Mouse (Mus musculus): ENCODE results near the gene Ncan.

Gene Ncan

DNA sequence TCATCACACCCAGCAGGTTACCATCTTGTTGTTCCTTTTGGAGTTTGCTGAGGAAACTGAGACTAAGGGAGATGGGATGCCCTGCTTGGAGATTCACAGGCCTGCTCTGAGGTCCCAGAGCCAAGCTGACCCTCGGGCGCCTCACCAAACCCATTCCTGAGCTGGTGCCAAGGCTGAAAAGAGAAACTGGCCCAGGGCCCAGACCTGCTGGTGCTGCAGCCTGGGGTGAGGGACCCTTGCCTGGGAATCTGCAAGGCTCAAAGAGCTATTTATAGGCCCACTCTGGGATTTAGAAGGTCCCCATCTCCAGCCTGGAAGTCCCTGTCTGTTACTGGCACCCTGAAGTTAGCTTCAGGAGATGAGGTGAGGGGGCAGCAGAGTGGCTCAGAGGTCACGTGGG is 7.8 kb upstream of the Ncan start:
- peak; percentile 52 to 60 for DNase-seq

DNA sequence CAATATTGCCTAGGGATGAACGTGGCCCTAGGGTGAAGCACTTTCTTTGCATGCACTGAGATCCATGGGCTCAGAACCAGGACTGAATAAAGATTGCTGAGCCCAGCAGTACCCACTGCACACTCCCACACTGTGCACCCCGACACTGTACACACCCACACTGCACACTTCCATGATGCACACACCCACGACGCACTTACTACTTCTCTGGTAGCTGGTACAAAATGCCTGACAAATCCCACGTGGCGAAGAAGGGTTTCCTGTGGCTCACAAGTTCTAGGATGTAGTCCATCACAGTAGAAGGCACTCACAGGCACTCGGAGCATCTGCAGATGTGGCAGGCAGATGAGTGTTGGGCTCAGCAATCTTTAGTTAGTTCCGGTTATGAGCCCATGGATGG is 4.3 kb upstream of the Ncan start:
- no peak for DNase-seq

GRCm38 (mm10) chr8:70122863-70123262 is 2.2 kb upstream of the Ncan start:
- no peak for DNase-seq

DNA sequence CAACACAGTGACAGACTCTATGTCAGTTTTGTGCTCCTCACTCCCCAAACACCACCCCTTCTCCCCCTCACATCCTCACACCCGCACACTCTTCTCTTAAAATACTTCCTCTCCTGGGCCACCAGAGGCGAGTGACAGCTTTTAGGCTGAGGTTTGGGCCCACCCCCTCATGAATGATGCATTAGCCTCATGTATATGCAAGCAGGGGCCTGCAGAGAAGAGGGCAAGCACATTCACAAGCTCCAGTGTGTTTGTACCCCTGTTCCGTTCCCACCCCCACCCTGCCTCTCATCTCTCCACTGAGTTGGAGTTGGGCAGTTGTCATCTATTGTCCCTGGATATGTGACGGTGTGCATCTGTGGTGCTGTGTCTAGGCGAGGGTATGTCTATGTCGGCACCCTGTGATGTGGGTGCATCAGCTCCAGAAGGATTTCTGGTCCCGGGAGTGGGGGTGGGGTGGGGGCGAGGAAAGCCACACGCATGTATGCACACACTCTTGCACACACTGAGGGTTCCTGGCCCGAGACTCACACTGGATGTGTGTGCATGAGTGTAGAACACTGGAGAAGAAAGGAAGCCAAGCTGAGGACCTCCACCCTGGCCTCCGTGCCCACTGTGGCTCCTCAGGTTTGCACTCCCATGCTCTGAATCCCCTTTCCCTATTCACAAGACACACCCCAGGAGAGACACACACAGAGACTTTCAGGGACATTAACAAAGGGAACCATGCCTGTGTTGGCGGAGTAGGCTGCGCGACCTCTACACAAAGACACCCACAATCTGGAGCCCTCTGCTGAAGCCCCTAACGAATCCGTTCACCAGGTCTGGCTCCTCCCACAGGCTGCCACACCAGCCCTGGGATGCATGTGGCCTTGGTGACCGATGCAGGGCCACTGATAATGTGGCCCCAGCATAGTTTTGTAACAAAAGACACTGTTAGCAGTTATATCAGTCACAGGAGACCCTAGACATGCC is 1.7 kb downstream of the Ncan start:
- no peak for DNase-seq

DNA sequence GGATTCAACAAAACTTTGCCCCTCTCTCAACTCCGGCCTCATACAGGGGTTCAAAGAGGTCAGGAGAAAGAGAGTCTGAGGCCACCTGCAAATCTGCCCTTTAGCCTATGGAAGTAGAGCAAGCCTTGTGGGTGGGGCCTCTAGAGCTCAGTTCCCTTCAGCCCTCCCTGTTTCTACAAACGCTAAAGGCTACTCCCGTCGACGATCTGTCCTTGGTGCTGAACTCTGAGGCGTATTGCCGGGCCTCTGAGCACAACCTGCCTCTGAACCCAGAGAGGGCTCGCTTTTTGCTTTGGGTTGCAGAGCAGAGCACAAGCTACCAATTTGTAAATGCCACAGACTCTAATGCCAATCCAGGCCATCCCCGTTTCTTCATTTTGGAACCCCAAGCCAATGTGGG is 3.1 kb downstream of the Ncan start:
- peak in 1 of 2 experiments; percentile 40 for DNase-seq

- no peak for DNase-seq
Observed at GRCm38 (mm10) chr8:70114892-70115291, 5.8 kb downstream of the Ncan start.

GRCm38 (mm10) chr8:70114488-70114887 is 6.2 kb downstream of the Ncan start:
- DNase-seq = no peak

GRCm38 (mm10) chr8:70112401-70113016 is 8.2 kb downstream of the Ncan start:
- no peak for DNase-seq

DNA sequence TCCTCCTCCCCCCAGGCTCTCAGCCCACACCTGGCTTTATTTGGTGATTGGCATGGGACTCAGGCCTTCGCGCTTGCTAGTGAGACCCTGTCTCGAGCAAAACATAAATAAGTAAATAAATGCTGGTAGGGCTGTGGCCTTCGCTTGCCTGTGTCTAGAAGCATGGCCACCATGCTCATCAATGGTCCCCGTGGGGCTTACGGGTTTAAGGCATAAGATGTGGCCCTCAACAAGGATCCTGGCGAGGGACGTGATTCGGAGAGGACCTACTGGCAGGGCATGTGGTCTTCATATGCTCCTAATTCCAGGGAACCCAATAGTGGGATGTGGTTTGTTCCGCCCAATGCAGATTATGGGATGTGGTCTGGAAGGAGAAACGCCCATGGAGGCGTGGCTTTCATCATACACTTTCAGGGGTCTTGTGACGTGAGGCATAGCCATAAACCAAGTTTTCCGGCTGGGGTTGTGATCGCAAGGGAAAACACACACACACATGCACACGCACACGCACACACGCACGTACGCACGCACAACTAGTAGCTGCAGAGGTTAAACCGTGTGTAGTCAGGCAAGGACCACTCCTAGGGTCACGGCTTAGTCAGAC is 9.4 kb downstream of the Ncan start:
- no peak for DNase-seq

GRCm38 (mm10) chr8:70110451-70110850 is 10.2 kb downstream of the Ncan start:
- no peak for DNase-seq

DNA sequence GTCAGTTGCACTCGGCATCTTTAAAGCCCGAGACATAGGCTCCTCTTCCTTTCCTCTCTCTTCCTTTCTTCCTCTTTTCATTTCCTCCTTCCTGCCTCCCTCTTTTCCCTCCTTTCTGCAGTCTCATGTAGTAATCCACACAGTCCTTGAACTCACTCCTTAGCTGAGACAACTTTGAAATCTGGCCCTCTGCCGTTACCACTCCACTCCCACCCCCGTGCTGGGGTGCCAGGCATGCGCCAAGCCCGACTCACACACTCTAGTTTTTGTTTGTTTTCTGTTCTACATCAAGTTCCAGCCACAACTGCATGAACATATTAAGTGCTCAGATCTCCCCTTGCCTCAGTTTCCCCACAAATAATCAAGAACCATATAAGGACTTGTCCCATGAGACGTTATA is 15.8 kb downstream of the Ncan start:
- no peak for DNase-seq

DNA sequence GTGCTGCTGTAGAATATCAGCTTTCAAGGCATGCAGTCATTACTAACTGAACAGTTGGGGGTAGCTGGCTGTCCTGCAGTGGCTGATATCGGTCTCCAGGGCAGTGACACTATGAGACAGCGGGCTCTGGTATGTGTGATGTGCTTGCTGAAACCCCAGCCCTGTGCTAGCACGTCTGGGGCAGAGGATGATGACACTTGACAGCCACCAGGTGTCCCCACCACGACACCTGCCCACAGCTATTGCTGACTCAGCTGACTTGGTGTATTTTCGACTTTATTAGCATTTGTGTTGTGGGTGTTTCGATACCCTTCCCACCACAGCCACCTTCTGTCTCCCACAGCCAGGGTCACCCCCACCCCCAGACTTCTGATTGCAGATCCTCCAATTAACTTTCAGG is 16.2 kb downstream of the Ncan start:
- DNase-seq = peak; percentile 40 to 67

- no peak for DNase-seq
Observed at GRCm38 (mm10) chr8:70100241-70100640, 20.4 kb downstream of the Ncan start.

GRCm38 (mm10) chr8:70099276-70099675 is 21.4 kb downstream of the Ncan start:
- DNase-seq = no peak

DNA sequence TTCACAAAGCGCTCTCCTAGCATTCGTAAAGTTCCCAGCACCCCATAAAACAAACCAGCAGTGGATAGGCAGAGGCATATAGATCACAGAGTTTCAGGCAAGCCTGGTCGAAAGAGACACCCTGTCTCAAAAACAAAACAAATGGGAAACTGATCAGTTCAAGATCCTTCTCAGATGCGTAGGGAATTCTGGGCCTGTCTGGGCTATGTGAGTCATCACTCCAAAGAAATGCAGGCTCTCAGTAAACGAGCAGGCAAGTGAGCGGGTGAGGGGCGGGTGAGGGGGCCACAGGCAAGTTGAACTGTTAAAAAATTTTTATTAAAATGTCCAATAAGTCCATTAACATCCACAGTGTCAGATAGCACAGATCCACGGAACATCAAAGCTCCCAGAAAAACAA is 27.9 kb downstream of the Ncan start:
- DNase-seq = no peak

DNA sequence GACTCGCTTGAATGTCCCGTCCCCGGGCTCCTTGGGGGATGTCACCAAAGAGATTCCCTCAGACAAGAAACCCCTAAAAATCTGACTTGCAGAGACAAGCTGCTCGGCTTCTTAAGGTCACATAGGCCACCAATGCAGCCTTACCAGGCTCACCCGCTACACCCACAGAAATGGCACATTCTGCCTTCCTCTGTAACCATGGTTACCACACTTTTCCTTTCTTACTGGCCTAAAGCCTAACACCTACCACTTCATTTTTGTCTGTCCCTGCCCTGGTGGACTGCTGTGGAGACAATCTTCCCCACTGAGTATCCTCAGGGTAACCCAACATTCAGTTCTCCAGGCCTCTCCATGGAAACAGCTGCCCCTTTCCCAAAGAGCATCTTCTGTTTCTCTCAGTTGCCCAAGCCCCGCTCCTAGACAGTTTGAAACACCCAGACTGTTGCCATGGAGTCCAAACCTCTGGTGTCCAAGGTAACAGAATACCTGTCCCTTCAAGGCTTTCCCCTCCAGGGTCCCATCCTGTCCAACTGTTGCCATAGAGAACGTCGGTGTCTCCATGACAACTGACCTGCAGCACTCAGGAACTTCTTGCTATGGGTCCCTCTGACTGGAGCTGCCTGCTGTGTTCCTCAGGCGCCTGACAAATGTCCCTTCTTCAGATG is 31.2 kb downstream of the Ncan start:
- DNase-seq = no peak

DNA sequence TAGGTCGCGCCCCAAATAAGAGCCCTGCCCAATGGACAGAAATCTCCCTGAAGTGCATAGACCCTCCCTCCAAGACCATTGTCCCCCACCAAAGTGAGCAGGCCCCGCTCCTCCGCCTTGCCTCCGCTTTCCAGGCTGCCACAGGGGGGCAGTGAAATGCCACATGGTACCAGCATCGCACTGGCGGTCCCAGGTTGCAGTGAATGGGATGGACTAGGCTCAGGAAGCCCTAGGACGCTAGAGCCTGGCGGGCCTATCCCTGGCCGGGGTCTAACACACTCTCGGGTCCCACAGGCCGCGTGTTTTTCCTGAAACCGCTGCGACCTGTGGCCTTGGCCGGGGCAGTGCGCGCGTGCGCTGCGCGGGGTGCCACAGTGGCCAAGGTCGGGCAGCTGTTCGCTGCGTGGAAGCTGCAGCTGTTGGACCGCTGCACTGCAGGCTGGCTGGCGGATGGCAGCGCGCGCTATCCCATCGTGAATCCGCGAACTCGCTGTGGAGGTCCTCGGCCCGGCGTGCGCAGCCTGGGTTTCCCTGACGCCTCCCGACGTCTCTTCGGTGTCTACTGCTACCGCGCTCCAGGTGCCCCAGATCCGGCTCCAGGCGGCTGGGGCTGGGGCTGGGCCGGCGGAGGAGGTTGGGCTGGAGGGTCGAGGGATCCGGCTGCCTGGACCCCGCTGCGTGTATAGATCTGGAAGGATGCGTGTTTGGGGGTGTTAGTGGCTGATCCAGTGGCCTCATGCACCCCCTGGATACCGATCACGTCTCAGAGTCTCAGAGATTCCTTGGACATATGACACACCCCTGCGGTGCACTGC is 32.6 kb downstream of the Ncan start:
- peak; percentile 46 to 51 for DNase-seq

DNA sequence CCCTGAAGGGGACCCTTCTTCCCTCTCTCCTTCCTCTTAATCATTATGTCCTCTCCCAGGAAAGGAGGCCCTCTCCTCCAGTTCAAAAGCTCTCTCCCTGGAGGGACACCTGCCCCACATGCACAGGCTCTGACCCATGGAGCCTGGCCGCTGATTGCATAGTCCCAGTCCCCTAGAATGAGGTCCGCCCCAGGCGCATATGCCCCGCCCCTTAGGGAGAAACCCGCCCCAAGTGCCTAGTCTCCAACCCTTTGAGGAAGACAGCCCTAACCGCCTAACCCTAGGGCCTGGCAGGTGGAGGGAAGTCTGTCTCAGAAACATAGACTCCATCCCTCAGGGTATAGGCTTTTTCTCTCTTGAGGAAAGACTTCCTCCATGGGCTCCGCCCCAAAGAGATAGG is 33.4 kb downstream of the Ncan start:
- peak in 1 of 2 experiments; percentile 52 for DNase-seq

DNA sequence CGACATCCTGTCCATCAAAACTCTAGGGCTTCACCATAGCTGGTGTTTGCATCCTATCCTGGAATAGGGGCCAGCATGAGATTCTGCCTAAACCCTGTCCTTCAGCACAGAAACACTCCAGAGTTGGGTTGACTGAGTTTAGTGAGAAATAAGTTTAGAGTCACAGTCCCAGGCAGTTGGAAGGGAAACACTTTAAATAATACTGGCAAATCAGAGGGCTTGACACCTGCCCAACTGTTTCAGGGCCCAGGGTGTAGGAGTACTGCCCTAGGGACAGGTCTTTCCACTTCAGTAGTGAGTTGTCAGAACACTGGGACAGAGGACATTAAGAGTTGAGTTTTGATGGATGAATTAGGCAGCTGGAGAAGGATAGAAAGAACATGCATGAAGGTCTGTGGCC is 34.5 kb downstream of the Ncan start:
- no peak for DNase-seq

DNA sequence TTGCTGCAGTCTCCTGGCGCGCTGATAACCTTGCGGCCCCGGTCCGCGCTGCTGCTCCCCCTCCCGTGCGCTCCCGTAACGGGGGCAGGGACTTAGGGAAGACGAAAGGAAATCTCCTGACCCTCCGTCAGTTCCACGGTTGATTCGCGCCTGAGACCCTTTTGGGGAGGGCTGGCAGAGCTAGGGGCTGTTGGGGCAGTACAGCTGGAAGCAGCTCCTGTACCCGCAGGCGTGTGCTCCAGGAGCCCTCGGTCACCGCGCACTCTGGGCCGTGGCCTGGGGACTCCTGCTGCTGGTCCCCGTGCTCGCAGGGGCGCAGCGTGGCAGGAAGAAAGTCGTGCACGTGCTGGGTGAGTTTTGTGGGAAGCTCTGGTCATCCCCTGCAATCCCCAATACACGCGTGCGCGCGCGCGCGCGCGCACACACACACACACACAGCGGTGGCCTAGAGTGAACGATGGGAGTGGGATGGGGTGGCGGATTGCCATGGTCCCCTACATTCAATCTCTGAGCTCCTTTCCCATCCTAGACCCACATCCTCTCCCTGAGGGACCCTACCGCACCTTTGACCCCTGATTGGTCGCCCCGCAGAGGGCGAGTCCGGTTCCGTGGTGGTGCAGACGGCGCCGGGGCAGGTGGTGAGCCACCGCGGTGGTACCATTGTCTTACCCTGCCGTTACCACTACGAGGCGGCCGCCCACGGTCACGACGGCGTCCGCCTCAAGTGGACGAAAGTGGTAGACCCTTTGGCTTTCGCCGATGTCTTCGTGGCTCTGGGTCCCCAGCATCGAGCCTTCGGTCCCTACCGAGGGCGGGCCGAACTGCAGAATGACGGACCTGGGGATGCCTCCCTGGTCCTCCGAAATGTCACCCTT is 36.2 kb downstream of the Ncan start:
- no peak for DNase-seq

DNA sequence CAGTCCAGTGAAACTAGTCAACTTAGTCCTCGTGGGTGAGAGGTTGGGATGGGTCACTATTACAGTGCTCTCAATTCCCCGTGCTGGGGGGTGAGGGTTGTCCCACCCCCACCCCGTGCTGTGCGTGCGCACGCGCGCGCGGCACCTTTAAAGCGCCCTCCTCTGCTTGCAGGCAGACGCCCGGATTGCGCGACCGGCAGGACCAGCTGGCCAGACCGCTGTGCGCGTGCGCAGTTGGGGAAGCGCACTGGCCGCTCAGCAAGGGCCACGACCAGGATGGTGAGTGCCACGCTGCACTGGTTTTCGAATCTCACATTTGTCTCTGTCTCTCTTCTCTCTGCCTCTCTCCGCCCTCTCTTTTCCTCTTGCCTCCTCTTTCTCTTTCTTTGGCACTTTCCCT is 37.4 kb downstream of the Ncan start, which contains the start of gene Hapln4:
TSS of gene Hapln4 (plus strand) at position 173 of the 400 bp plus-strand sequence.
- DNase-seq = peak; percentile 54 to 72

Measured in kidney, postnatal 25 days (tissue).